ENCODE assay signal across 10 mouse cellular contexts in genomic region chr3:101395341-101395740, GRCm38 (mm10). TPM values are rescaled to one million over a fixed set of nuclear protein-coding genes. Genes with fewer than 3 reads are reported as not detected.
DNase-seq lines count a peak whose midpoint lies in the region; ATAC-seq and TF ChIP-seq lines count a peak whose summit lies in the region.
"Had no signal": no experiment of that assay in that cellular context is flagged by ENCODE, and none has a peak within 500 bp of the region (broad histone marks: within the 10 kb centered on the region; RNA-seq: fewer than 3 reads in every experiment).

No protein-coding gene starts in this region.

- no peak overlapping the region for H3K9ac ChIP-seq in liver, embryonic 11.5 days (ENCODE audit: low read depth, low read length)
- H3K9ac ChIP-seq in liver, embryonic 12.5 days = no peak overlapping the region
- no peak overlapping the region for H3K9ac ChIP-seq in intestine, embryonic 14.5 days (ENCODE audit: low read length)
- H3K9ac ChIP-seq in stomach, embryonic 14.5 days (replicated peaks; ENCODE audit: low read depth, low read length) = no peak overlapping the region

- peaks cover 43% of the 10 kb centered on the region for H3K4me1 ChIP-seq in liver, embryonic 11.5 days (replicated peaks; ENCODE audit: control insufficient read depth, insufficient read depth, low read length)
- peaks cover 38% of the 10 kb centered on the region for H3K4me1 ChIP-seq in liver, embryonic 12.5 days
- peaks cover 75% of the 10 kb centered on the region for H3K4me1 ChIP-seq in intestine, embryonic 14.5 days (replicated peaks; ENCODE audit: control insufficient read depth, insufficient read depth, low read length)
- peaks cover 74% of the 10 kb centered on the region for H3K4me1 ChIP-seq in stomach, embryonic 14.5 days (ENCODE audit: control insufficient read depth, insufficient read depth, low read length)

- H3K4me2 ChIP-seq in liver, embryonic 11.5 days = no peak overlapping the region
- no peak overlapping the region for H3K4me2 ChIP-seq in liver, embryonic 12.5 days
- H3K4me2 ChIP-seq in intestine, embryonic 14.5 days (ENCODE audit: low read length) = peak overlapping the region; percentile 5; the same call in 1 of the 2 replicates
- H3K4me2 ChIP-seq in stomach, embryonic 14.5 days (replicated peaks; ENCODE audit: low read depth, low read length) = no peak overlapping the region

- 34% methylated on average over 5 of the region's 5 CpGs for WGBS in liver, embryonic 11.5 days
- 61% methylated on average over 5 of the region's 5 CpGs for WGBS in liver, embryonic 12.5 days (ENCODE audit: insufficient replicate concordance)
- WGBS in intestine, embryonic 14.5 days = 21% methylated on average over 5 of the region's 5 CpGs
- 19% methylated on average over 5 of the region's 5 CpGs for WGBS in stomach, embryonic 14.5 days

- H3K4me3 ChIP-seq in gastrocnemius, adult 2 months = no peak overlapping the region
- H3K4me3 ChIP-seq in liver, embryonic 11.5 days (ENCODE audit: low read depth, low read length) = no peak overlapping the region
- H3K4me3 ChIP-seq in liver, embryonic 12.5 days = no peak overlapping the region
- H3K4me3 ChIP-seq in intestine, embryonic 14.5 days (ENCODE audit: low read depth, low read length) = no peak overlapping the region
- H3K4me3 ChIP-seq in stomach, embryonic 14.5 days (ENCODE audit: low read depth, low read length) = no peak overlapping the region

- intact Hi-C loops in gastrocnemius, adult 2 months (cut with DNase I) = no loop called here
- intact Hi-C loops in gastrocnemius, postnatal 14 days (cut with DNase I; ENCODE audit: low total_unique reads) = no loop called here
- intact Hi-C loops in left cerebral cortex, postnatal 4 days (cut with DNase I) = no loop called here

- no peak for DNase-seq in gastrocnemius, adult 2 months
- DNase-seq in gastrocnemius, postnatal 14 days = no peak
- DNase-seq in liver, embryonic 11.5 days (ENCODE audit: low spot score) = no peak
- no peak for DNase-seq in intestine, embryonic 14.5 days (ENCODE audit: low spot score)
- no peak for DNase-seq in left cerebral cortex, adult 11 months (ENCODE audit: low spot score)
- no peak for DNase-seq in left cerebral cortex, postnatal 4 days
- DNase-seq: spleen, adult 18-20 months had no signal

- ATAC-seq in liver, embryonic 11.5 days (replicated peaks; ENCODE audit: low FRiP score) = no peak
- no peak for ATAC-seq in liver, embryonic 12.5 days
- no peak; the same call in 1 of the 2 replicates for ATAC-seq in intestine, embryonic 14.5 days (replicated peaks; ENCODE audit: low FRiP score, low TSS enrichment, low read depth)
- ATAC-seq in stomach, embryonic 14.5 days (ENCODE audit: insufficient number of reproducible peaks, insufficient read depth, low FRiP score, low read depth) = 0 out of 2 replicates have a peak, but pooled peaks have one; percentile 24
- ATAC-seq: lung, postnatal 0 days had no signal

- no peak for TF ChIP-seq CTCF in gastrocnemius, adult 2 months (IDR thresholded peaks at IDR 0.05)

- no peaks in the 10 kb centered on the region for H3K27me3 ChIP-seq in liver, embryonic 11.5 days (replicated peaks; ENCODE audit: control insufficient read depth, insufficient read depth, low read length)
- no peaks in the 10 kb centered on the region for H3K27me3 ChIP-seq in liver, embryonic 12.5 days (replicated peaks)
- no peaks in the 10 kb centered on the region for H3K27me3 ChIP-seq in intestine, embryonic 14.5 days (replicated peaks; ENCODE audit: control insufficient read depth, insufficient read depth, low read length)
- no peaks in the 10 kb centered on the region for H3K27me3 ChIP-seq in stomach, embryonic 14.5 days (ENCODE audit: control insufficient read depth, insufficient read depth, low read length)

- H3K36me3 ChIP-seq in liver, embryonic 11.5 days (ENCODE audit: control insufficient read depth, insufficient read depth, low read length) = no peaks in the 10 kb centered on the region
- 0 out of 2 replicates have a peak, but pooled peaks cover 4% of the 10 kb centered on the region for H3K36me3 ChIP-seq in liver, embryonic 12.5 days
- H3K36me3 ChIP-seq in intestine, embryonic 14.5 days (ENCODE audit: control insufficient read depth, insufficient read depth, low read length) = no peaks in the 10 kb centered on the region
- H3K36me3 ChIP-seq in stomach, embryonic 14.5 days (ENCODE audit: control insufficient read depth, insufficient read depth, low read length) = no peaks in the 10 kb centered on the region

- H3K9me3 ChIP-seq in liver, embryonic 11.5 days (ENCODE audit: control insufficient read depth, low read length) = no peaks in the 10 kb centered on the region
- no peaks in the 10 kb centered on the region for H3K9me3 ChIP-seq in liver, embryonic 12.5 days (replicated peaks)
- H3K9me3 ChIP-seq in intestine, embryonic 14.5 days (ENCODE audit: control insufficient read depth, low read length) = no peaks in the 10 kb centered on the region
- H3K9me3 ChIP-seq in stomach, embryonic 14.5 days (ENCODE audit: control insufficient read depth, low read depth, low read length) = no peaks in the 10 kb centered on the region

- peak overlapping the region; percentile 84 for H3K27ac ChIP-seq in gastrocnemius, adult 2 months
- peak overlapping the region; percentile 25 for H3K27ac ChIP-seq in liver, embryonic 11.5 days (ENCODE audit: low read depth, low read length)
- H3K27ac ChIP-seq in liver, embryonic 12.5 days = no peak overlapping the region
- H3K27ac ChIP-seq in intestine, embryonic 14.5 days (ENCODE audit: low read depth) = peak overlapping the region; percentile 64
- H3K27ac ChIP-seq in stomach, embryonic 14.5 days (ENCODE audit: low read length) = peak overlapping the region; percentile 73

RNA-seq across cellular contexts. Expression of gene Igsf3, which starts 18.5 kb away (rescaled TPM):
- total RNA-seq in gastrocnemius, adult 2 months (2021) = 1 to 10 TPM; 3.0 to 3.2 TPM
- 10 to 100 TPM in 1 of 2 experiments, 1 to 10 TPM in 1; 6.6 to 10.6 TPM for total RNA-seq in gastrocnemius, postnatal 14 days (2021)
- polyA plus RNA-seq in liver, embryonic 11.5 days (2014; fragmentation: Nextera tagmentation; extraction: Ambion mirVana) = 16.6 and 17.3 TPM in 2 replicates
- polyA plus RNA-seq in liver, embryonic 12.5 days (2016; fragmentation: Nextera tagmentation; extraction: Ambion mirVana) = 10.3 and 10.7 TPM in 2 replicates
- polyA plus RNA-seq in intestine, embryonic 14.5 days (2014; fragmentation: Nextera tagmentation; extraction: Ambion mirVana) = 18.3 and 19.3 TPM in 2 replicates
- 30.0 and 30.7 TPM in 2 replicates for polyA plus RNA-seq in stomach, embryonic 14.5 days (2014; fragmentation: Nextera tagmentation; extraction: Ambion mirVana)
- total RNA-seq in left cerebral cortex, postnatal 4 days (2021) = 100 to 1,000 TPM in 1 of 2 experiments, 10 to 100 TPM in 1; 96.4 to 101 TPM
